Mouse (Mus musculus) kidney, adult 2 months (tissue): ENCODE measurements around the gene Fam89a.

ENCODE experiments used
- CTCF ChIP-seq: fragments of 200-500 bp; conservative IDR thresholded peaks from 2 replicates; pipeline ENCODE4 v1.5.1; 2011; ENCODE audit warnings: low read depth, mild to moderate bottlenecking, control low read depth, low read length, moderate library complexity, mixed read lengths; ENCODE audit not compliant: insufficient read depth, insufficient read length
- POLR2A ChIP-seq: fragments of 200-500 bp; IDR thresholded peaks from one replicate; pipeline ENCODE4 v1.6.1; 2011; ENCODE audit warnings: low read depth, low read length, control low read depth

DNA sequence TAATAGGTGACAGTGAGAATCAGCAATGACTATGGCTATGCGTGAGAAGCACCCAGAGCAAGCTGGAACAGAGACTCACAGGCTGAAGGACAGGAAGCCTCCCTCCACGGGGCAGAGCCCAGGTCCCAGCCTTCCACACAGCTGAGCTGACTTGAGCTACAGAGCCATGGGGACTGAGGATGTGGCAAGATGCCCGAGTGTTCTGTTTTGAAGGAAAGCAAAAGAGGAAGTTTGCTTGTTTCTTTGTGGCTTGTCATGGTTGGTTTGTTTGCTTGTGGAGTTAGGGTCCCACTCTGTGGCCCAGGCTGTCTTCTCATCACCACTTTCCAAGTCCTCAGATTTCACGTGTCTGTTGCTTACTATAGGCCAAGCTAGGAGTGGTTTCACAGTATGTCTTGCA lies 39.0 kb upstream of the Fam89a start:
- no peak for TF ChIP-seq POLR2A
- TF ChIP-seq CTCF, result no peak
